Mouse (Mus musculus) gastrocnemius, postnatal 14 days (tissue): Measurements from ENCODE around the gene Alcam. TPM values are rescaled to one million over a fixed set of nuclear protein-coding genes. Genes with fewer than 3 reads are reported as not detected.

Source experiments
- DNase-seq: peaks from one replicate; pipeline ENCODE4 v3.0.0; 2021; ENCODE audit warnings: mixed read lengths
- intact Hi-C: fragments of 180-260 bp; cut with DNase I; formaldehyde crosslinking; loops from one replicate; pipeline ENCODE4 v1.15.1; 2025; ENCODE audit warnings: low total_unique reads
- total RNA-seq, 2 experiments: library from RNA; stranded (reverse); gene quantifications; 2 replicates each; pipeline ENCODE4 v1.2.3; 2021

The Alcam gene
- total RNA-seq, 2 experiments from 2014 or later, result 1.3 to 1.4 TPM

GRCm38 (mm10) chr16:52296376-52296775, 157.5 kb downstream of the Alcam start:
- no peak for DNase-seq
- intact Hi-C loops, result no loop called here

GRCm38 (mm10) chr16:52295535-52295934, 158.3 kb downstream of the Alcam start:
- intact Hi-C loops, result no loop called here
- no peak for DNase-seq

GRCm38 (mm10) chr16:52292440-52293048, 161.3 kb downstream of the Alcam start:
- DNase-seq, result no peak
- intact Hi-C loops, result no loop called here

- intact Hi-C loops, result no loop called here
- no peak for DNase-seq
Measured at GRCm38 (mm10) chr16:52280186-52280585, 173.7 kb downstream of the Alcam start.

DNA sequence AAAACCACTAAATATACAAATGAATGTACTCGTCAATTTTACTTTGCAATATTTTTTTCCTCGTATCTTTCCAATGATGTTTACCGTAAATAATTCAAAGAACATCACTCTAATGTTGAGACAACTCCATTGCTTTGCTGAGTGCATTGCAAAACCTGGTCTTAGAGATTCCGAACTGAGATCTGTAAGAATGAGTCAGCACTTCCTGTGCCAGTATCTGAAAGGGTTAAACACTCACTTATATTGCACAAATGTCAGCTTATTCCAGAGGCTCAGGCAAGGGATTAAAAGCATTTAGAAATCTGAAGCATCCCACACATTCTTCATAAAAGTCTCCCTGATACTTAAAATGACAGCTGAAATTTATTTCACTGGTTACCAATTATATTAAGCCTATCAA, 188.8 kb downstream of the Alcam start:
- no peak for DNase-seq
- intact Hi-C loops, result no loop called here

DNA sequence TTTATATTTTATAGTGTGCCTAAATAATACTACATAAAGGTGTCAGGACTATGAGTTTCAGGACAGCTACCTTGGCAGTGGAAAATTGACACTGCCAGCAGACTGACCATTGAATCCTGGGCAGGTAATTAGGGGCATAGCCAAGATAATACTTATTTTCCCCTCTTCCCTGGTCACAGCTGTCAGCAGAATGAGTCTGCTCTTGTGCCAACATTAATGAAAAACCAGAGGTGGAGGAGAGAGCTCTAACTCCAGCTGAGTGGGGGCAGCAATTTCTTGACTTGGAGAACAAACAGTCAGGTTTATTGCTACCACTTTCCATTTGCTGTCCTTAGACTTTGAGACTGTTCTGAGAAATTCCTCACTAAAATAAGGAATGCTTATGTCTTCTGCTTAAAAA, 190.1 kb downstream of the Alcam start:
- no peak for DNase-seq
- intact Hi-C loops, result no loop called here

GRCm38 (mm10) chr16:52262582-52262981, 191.3 kb downstream of the Alcam start:
- DNase-seq, result no peak
- intact Hi-C loops, result no loop called here

- intact Hi-C loops, result no loop called here
- no peak for DNase-seq
Measured at GRCm38 (mm10) chr16:52261755-52262154, 192.1 kb downstream of the Alcam start.

DNA sequence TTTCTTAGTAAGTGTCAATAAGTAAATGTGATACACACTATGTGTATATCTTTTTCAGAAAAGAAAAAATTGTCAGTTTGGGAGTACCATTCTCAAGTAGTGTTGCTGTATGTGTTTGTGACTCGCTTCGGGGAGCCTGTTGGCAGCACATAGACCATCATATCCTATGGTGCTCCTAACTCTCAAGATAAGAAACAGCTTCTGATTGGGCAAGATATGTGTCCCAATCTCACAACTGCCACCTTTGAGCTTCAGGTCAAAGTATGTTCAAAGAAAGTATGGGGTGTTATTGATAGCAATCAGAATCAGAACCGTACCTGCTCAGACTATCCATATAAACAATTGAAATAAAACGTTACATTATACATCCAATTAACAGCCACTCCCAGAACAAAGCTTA, 202.9 kb downstream of the Alcam start:
- no peak for DNase-seq
- intact Hi-C loops, result no loop called here

- intact Hi-C loops, result no loop called here
- DNase-seq, result no peak
Measured at GRCm38 (mm10) chr16:52250196-52250595, 203.7 kb downstream of the Alcam start.

DNA sequence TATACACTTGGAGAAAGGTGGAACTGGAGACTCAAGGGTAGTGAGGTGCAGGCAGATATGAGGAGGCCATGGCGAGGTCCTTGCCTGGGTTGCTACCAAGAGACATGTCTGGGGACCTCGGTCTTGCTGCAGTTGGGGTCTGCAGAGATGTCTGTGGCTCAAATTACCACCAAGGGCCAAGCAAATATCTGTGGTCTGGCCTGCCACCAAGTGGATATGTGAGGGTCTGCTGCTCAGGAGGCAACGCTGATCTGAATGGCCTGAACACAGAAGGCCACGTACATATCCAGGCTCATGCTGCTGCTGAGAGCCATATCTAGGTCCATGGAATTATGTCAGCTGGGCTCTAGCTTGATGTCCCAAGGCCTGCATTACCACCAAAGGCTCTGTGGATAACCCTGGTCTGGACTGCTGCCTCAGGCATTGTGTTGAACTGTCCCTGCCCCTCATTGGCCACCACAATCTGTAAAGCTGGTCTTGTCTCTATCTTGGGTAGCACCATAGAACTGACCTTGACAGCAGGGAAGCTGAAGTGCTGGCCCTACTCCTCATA, 210.4 kb downstream of the Alcam start:
- DNase-seq, result no peak
- intact Hi-C loops, result no loop called here

- intact Hi-C loops, result no loop called here
- no peak for DNase-seq
Measured at GRCm38 (mm10) chr16:52242144-52242543, 211.7 kb downstream of the Alcam start.

- DNase-seq, result no peak
- intact Hi-C loops, result no loop called here
Measured at GRCm38 (mm10) chr16:52229930-52230329, 223.9 kb downstream of the Alcam start.

DNA sequence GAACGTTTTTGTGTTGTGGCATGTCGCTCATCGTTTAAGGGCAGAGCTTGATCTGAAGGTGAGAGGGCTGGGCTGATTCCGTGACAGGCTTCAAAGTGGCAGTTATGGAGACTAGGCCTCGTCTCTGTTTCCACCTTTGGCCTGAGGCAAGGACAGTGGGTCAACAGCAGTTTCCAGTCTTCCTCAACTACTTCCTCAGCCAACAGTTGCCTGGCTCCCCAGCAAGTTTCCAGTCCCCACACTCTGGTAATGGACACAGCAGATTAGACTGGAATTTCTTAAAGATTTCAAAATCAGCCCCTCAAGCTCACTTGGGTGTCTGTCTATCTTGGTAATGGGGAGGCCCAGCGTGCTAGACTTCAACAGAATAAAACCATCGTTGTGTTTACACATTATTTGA, 224.4 kb downstream of the Alcam start:
- intact Hi-C loops, result no loop called here
- DNase-seq, result no peak

DNA sequence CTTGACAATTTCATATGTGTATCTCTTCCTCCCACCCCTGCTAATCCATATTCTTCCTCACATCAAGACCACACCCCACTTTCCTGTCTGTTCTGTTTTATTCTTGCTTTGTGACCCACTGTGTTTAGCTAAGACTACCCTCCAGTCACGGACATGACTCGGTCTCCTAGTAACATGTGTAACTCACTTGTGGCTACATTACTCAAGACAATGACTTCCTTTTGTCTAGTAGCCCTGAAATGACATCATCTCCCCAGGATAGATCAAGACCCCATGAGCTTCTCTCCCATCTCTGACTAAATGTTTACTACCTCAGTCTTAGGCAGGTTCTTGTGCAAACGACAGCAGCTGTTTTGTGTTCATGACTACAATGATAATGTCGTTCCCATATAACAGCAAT, 231.0 kb downstream of the Alcam start:
- no peak for DNase-seq
- intact Hi-C loops, result no loop called here

GRCm38 (mm10) chr16:52219069-52219468, 234.8 kb downstream of the Alcam start:
- DNase-seq, result no peak
- intact Hi-C loops, result no loop called here

DNA sequence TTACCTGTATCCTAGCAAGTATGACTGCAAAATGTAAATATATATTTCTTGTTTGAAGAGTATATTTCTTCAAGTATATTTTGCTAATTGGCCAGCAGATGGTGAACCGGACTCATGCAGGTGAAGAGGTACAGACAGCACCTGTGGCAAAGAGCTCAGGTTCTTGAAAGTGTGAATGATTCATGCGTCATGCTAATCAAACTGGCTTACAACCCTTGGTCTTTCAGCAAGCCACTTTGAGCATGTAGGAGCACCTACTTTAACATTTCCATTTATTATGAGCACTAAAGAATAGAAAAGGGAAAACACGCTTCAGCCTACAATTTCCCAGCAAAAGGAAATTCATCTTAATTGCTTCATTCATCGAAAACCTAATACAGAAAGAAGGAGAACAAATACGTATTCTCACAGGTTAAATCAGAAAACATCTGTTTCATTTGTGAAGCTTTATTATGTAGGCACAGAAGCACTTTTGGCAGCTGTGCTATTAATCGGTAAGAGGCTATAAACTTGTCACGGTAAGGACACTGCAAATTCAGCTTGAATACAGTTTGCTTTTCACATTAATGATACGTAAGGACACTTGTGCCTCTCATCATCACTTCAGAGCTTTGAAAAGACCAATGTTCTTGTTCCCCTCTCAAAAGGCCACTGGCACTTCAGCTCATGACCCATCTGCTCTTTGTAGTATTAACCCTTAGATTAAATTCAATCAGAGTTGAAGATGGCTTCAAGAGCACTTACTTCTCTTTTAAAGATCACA, 242.8 kb downstream of the Alcam start:
- DNase-seq, result no peak
- intact Hi-C loops, result no loop called here

DNA sequence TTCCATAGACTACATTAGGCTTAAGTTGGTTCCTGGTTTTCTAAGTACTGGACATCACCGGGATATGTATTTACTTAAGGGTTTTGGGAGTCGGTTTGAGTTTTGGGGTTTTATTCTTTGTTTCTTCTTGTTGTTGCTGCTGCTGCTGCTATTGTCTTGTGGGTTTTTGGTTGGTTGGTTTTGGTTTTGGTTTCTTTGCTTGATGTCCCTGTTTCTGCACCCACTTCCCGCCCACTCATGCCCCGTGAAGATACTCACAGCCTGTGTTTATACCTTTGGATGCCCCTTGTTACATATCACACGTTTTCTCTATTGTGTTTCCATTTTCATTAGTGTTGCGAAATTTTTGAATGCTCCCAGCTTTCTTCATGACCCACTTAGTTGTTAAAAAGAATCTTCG, 253.8 kb downstream of the Alcam start:
- intact Hi-C loops, result no loop called here
- DNase-seq, result no peak
